Mouse (Mus musculus) layer of hippocampus, adult 18-20 months (tissue): ENCODE data around the gene Klrb1b. TPM values are rescaled to one million over a fixed set of nuclear protein-coding genes. Genes with fewer than 3 reads are reported as not detected.
"Not testable (repeated sequence)": the region's sequence is repeated elsewhere in the genome, so short reads cannot be mapped to it uniquely, and the experiment has no call there.

Experiments used
- DNase-seq, 2 experiments: peaks; one replicate each; pipeline ENCODE4 v3.0.0; 2022; ENCODE audit warnings: low spot score in 2 of 2
- total RNA-seq, 2 experiments: library from RNA; stranded (reverse); gene quantifications; 2 replicates each; pipeline ENCODE4 v1.2.3; 2021

Klrb1b gene
- total RNA-seq, 2 experiments from 2014 or later: not detected

DNA sequence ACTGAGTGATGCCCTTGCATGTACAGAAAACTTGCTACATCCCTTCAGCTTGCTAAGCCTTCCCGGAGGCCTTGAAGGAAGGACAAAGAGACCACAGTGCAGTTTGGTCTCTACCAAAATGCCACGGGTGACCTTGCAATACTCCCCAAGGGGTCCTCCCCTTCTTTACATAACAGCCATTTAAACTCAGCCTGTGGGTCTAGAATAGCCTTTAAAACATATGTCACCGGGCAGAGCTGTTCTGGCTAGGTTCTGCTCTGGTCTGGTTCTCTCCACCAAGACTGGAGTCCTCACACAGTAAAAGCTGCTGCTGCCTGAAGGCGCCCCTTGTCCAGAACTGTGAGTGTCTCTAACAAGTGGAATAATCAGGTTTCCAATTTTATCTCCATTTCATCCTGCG lies 25.4 kb downstream of the Klrb1b start:
- DNase-seq: not testable (repeated sequence)

DNA sequence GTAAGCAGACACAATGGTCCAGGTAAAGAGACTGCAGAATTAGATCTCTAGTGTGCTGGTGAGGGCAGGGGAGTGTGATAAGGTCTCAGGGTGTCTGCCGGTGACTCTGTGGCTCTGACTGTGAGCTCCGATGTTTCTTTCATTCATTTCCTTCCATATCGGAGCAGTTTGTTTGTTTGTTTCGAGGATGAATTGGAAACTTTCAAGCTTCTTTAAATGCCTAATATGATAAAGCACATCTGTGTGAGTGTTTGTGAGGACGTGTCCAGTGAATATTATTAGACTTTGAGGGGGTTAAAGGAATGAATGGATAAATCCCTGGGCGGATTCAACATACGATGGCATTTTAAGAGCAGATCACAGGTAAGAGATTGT lies 26.2 kb downstream of the Klrb1b start:
- no peak for DNase-seq

DNA sequence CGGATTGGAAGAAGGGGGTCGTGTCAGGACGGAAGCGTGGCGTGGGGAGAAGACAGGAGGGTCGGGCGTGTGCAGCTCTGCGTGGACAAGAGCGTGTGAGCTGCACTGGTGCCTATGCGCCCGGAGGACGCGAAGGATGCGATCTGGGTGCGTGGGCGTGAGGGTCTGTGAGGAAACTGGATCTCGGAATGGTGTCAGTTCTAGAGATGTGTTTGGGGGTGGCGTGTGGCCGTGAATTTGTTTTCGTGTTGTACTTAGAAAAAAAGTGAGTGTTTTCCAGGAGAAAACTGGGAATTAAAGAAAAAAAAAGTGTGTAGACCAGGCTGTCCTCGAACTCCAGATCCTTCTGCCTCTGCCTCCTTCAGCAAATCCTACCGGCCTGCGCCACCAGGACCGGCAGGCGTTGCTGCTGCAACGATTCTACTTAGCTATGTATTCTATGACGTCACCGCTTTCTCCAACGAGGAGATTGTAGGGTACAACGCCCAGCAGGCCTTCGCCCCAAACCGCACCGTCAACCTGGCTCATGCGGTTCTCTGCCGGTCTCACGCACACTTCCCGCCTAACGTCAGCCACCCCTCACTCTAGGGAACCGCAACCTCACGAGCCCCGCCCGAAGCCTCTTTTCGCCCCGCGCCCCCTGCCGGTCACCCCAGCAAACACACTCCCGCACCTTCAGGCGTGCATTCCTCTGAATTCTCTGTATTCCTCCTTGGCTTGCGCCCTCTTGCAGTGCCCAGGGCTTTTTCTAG lies 26.8 kb downstream of the Klrb1b start:
- DNase-seq: peak; percentile 85 to 92

DNA sequence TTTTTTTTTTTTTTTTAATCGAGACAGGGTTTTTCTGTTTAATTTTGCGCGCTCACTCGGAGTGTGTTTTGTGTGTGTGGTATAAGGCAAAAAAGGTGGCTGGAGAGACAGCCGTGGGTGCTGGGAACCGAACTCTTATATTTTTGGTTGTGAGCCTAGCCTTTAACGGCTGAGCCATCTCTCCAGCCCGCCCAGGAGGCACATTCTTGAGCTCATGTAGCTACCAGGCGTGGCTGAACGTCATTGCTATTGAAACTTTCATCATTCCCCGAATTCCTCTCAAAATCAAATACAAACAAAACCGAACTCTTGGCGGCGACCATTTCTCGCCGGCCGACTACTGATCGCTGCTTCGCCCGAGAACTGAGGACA lies 27.4 kb downstream of the Klrb1b start:
- DNase-seq: peak; percentile 77 to 90

DNA sequence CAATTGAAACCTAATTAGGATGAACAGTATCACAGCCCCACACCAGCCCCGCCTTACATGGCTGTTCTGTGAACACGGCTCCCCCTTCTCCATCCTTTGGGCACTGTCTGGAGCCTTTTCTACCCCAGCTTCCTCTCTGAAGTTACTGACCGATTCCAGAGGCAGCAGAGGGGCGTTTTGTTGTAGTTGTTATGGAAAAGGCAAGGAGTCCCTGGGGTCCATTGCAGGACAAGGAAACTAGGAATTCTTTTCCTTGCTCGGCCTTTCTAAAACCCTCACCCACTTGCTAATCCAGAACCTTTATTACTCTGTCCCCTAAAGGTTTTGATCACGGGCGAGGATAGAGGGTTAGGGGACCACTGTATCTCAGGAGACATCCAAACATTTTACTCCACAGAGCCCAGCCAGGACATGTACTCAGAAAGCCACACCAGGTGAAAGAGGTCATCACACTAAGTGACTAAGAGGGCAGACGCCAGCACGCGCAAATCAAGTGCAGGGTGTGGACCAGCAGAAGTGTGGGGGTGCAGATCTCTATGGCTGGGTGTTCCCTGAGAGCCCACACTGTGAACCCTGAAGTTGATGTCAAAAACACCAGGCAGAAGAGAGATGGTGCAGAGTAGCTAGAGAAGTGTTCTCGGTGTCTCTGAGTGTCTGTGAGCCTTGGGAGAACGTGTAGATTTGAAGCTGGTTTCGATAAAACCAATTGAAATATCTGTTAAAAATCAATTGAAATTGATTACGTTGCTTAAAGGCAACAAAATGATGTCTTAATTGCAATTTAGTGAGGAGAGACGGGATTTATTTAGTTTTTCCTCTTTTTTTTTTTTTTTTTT lies 28.0 kb downstream of the Klrb1b start:
- DNase-seq: peak in 1 of 2 experiments; percentile 26

DNA sequence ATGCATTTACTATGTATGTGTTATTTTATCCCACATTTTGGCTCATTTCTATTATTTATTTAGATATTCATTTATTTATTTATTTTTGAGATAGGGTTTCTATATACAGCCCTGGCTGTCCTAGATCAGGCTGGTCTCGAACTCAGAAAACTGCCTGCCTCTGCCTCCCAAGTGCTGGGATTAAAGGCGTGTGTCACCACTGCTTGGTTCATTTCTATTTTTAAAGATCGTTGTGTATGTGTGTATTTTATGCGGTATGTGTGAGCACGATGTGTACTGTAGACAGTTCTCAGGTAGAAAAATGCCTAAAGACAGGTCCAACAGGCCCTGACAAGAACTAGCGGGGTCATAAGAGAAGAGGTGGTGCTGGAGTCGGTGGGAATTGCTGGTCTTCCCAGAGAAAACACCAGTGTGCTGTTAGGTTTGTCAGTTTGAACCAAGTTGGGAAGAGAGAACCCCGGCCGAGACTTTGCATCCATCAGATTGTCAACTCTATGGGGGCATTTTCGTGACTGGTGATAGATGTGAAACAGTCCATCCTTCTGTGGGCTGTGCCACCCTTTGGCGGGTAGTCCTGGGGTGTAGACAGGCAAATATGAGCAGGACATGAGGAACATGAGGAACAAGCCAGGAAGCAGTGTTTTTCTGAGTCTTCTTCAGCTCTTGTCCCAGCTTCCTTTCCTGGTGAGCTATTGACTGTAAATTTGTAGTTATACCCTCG lies 28.8 kb downstream of the Klrb1b start:
- no peak for DNase-seq

DNA sequence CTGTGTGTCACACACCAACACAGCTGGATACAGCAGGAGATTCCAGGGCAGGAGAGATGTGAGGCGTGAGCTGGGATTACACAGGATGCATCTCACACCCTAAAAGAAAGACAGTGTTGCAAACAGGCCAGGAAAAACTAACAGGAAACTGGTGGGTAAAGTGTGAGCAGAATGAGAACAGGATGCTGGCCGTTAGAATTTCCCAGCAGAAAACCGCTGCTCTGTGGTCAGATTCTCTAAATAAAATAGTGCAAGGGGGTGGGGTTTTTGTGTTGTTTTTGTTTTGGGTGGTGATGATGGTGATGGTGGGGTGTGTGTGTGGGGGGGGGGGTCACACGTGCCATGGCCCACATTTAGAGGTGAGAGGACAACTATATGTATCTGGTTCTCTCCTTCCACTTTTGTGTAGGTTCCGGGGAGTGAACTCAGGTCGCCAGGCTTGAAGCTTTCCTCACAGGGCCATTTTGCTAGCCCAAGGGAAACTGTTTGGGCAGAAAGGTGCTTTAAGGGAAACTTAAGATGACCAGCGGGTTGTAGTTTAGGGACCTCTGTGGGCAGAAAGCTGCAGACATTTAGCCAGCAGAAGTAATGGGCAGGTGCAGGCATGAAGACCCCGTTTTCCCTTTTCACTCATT lies 29.7 kb downstream of the Klrb1b start:
- no peak for DNase-seq

DNA sequence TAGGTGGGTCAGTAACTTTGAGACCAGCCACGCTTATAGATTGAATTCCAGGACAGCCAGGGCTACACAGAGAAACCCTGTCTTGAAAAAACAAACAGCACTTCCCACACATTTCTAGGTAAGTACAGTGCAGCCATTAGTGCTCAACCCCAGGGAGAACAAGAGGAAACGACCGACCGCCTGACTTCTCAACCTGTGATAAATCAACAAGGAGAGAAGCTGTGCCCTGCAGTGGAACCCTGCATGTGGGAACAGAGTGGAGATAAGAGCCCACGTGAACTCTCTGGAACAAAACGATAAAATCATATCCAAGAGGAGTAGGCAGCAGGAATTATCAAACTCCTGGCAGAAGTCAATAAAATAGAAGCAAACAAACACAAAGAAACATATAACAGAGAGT lies 32.4 kb downstream of the Klrb1b start:
- no peak for DNase-seq

DNA sequence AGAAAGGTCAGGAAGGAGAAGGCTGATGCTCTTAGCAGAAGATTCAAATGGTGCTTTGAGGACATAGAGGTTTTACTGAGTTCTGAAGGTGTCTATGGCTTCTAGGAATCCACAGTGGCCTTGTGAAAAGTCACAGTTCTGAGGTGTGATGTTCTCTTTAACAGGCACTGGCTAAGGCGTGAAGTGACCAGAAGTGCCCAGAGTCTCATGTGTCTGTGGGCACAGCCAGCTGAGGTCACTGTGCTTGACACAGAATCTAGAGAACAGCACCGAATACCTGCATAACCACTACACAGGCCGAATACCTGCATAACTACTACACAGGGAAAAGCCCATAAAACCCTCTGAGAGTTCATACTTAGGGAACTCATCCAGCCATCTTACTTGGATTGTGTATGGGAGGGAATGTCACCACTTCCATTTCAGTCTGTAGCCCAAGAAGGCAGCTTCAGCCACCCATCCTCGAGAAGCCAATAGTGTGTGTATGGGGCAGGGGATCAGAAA lies 35.6 kb downstream of the Klrb1b start:
- not testable (repeated sequence) for DNase-seq

DNA sequence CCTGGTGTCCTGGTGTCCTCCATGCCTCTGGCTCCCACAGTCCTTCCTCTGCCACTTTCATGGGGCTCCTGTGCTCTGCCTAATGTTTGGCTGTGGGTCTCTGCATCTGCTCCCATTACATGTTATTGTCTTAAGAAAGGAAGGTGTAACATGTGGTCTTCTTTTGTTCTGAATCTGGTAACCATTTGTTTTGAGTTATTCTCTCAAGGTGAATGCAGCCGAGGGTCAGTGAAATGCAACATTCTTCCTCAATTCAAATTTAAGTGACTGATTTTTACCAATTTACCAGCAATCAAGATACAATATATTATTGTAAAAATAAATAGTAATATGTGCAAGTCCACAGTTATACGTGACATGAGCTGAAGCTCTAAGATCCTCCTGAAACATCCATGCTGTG lies 37.0 kb downstream of the Klrb1b start, which contains the start of gene Klrb1c:
Gene Klrb1c (minus strand): TSS at position 101 of the 400 bp plus-strand sequence.
- no peak for DNase-seq

DNA sequence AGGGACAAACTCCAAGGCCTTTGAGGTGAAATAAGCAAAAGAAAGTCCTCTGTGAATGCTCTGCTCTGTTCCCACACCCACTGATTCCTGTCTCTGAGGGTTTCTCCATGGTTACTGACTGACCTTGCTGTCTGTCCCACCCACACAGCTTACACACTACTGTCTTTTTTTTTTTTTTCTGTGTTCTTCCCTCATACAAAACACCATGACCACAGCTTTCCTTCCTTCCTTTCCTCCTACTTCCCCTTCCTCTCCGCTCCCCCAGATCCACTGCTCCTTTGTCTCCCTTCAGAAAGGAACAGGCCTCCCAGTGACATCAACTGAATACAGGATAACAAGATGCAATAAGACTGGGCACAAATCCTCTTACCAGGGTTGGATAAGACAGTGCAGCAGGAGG lies 37.6 kb downstream of the Klrb1b start:
- DNase-seq: no peak

DNA sequence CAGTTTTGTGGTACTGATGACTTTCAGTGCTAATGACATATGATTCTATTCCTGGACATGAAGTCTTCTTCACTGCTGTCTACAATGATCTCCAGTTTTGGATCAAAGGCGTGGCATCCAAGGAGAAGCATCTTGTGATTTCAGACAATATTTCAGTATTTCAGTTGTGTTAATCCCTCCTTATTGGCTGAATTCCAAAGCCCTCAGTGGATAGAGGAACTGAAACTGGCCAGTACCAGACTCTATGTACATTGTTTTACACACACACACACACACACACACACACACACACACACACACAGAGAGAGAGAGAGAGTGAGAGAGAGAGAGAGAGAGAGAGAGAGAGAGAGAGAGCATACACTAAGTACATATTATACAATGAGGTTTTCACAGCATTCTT lies 39.7 kb downstream of the Klrb1b start:
- not testable (repeated sequence) for DNase-seq

DNA sequence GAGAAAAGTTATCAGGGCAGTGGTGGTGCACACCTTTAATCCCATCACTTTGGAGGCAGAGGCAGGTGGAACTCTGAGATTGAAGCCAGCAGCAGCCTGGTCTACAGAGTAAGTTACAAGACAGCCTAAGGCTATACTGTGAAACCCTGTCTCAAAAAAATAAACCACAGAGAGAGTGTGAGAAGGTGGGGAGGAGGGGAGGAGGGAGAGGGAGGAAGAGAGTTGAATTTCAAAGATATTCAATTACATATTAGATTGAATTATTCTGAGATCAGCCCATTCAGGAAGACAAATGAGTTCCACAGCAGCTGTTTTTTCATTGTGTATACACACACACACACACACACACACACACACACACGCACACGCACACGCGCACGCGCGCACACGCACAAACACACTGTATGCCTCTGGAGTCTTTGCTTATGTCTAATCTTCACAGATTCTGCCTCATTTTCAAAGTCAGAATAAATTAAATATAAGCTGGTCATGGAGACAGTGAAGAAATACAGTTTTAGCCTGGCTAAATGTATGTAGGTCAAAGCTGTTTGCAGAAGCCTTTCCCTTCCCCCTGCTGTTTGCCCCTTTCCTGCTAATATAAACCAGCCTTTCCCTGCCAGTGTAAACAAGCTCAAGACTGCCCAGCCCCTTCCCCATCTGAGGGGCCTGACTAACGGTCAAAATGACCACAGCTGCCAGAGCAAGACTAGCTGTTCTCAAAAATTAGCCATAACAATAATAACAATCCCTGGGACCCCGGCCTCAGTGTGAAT lies 56.5 kb downstream of the Klrb1b start:
- no peak for DNase-seq

DNA sequence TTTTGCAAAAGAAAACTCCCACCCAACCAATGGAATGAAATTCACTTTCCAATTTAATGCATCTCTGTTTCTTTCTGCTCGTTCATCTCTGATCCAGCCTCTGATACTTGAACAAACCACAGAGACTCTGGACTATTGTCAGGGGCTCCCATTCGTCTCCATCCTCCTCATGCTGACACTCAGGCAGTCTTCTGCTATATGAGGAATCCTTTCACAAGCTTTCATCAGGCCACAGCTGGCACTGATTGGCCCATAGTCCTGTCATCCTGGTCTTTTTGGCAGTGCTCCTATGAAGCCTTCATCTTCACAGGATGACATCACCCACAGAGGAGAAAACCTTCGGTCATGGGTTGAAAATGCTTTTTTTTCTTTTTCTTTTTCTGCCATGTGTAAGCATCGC lies 58.1 kb downstream of the Klrb1b start:
- DNase-seq: no peak

DNA sequence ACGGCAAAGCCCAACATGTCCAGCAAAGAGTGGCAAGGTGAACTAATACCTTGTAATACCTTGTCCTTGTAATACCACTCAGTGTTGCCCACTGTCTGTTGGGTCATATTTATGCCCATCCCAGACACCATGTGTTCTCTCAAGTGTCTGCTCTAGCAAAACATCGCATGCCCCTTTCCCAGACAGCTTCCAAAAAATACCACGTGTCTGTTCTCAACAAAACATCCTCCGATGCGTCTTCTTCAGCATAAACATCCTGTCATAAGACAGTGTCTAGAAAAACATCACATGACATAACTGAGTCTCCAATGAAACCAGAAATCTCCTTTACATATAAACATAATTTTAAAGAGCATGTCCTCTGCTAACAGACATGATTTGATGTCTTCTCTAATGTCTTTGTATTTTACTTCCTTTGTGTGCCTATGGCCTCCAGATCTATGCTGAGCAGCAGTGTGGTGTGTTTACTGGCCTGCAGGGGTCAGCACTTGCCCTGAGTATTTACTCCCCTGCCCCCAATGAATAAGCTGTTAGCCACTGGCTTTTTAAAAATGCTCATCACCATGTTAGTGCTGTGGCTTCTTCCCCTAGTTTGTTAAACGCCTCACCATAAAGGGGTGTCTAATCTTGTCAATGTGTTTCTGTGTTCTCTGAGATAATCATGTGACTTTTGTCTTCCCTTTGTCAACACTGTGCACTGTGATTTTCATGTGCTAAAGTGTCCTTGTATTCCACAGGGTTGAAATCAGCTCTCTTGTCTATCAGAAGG lies 59.5 kb downstream of the Klrb1b start:
- peak in 1 of 2 experiments; percentile 50 for DNase-seq

DNA sequence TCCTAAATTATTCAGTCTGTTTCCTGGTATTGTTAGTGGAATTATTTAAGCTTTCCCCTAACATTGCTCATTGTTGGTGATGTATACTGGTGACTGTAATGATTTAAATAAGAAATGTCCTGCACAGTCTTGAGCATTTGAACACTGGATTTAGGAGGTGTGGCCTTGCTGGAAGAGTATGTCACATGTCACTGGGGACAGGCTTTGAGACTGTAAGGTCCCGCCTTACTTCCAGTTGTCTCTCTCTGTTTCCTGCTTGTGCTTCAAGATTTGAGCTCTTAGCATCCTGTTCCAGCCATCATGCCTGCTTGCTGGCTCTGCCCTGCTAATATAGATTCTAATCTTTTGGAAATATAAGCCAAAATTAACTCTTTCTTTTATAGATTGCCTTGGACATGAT lies 60.9 kb downstream of the Klrb1b start:
- DNase-seq: no peak

DNA sequence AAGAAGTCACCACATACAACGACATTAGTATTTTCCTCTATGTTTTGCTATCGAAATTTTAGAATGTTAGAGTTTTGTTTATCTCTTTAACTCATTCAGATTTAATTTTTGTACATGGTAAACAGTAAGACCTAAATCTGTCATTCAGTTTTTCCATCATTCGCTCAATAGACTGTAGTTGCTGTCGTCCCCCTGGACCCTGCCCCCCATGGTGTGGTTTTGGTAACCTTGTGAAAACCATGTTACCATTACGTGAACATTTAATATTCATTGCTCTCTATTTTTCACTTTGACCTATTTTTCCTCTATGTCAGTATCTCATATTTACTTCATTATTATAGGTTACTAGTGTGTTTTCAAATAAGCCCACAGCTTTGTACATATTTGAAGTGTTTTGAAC lies 61.5 kb downstream of the Klrb1b start:
- DNase-seq: no peak

DNA sequence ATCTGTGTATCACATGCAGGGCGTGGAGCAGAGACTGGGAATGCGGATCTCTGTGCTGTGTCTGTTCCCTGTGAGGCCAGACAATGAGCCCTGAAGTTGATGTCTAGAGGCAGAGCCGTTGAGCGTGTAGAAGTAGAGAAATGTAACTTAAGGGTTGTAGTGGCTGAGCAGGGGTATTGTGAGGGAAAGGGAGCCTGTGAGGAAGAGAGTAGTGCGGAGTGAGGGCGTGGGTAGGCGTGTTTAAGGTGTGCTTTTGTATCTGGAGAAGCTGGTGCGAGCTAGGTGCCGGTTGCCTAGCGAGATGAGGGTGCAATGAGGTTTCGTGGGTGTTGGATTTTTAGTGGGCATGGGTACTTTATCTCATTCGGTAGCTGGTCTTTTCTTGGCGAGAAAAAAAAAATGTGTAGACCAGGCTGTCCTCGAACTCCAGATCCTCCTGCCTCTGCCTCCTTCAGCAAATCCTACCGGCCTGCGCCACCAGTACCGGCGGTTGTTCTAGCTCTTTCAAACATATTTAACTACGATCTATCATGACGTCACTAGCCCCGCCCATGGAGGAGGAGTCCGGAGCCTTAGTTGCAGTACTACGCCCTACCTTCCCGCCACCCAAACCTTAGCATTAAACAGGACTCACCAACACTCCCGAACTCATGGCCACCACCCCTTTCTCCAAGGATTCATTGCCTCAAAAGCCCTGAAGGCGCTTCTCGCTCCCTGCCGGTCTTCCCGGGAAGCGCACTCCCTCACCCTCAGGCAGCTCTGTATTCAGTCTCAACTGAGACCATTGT lies 62.2 kb downstream of the Klrb1b start:
- peak; percentile 96 to 98 for DNase-seq
